8 mouse cellular contexts compared by ENCODE assay signal in genomic region chr12:101957942-101958544, GRCm38 (mm10). TPM values are rescaled to one million over a fixed set of nuclear protein-coding genes. Genes with fewer than 3 reads are reported as not detected.
A peak's percentile ranks its signal among the peaks of the same experiment; 100 is the strongest.
DNase-seq lines count a peak whose midpoint lies in the region; ATAC-seq and TF ChIP-seq lines count a peak whose summit lies in the region.

Gene Atxn3, minus strand, starts transcription at chr12:101958246.

- TF ChIP-seq POLR2A in limb, embryonic 14.5 days (IDR thresholded peaks at IDR 0.05; ENCODE audit: borderline replicate concordance, extremely low read depth, insufficient read depth, insufficient read length), result peak; percentile 36; the same call in 1 of the 2 replicates

- peak within 1 kb of the TSS; percentile 86 for H3K4me3 ChIP-seq in embryonic facial prominence, embryonic 13.5 days
- H3K4me3 ChIP-seq in limb, embryonic 14.5 days (replicated peaks; ENCODE audit: low read length), result peak within 1 kb of the TSS; percentile 74
- peak within 1 kb of the TSS; percentile 93 for H3K4me3 ChIP-seq in midbrain, postnatal 0 days (ENCODE audit: low read depth, low read length)

- peaks cover 4% of the 10 kb centered on the region; the same call in 1 of the 2 replicates for H3K36me3 ChIP-seq in embryonic facial prominence, embryonic 13.5 days
- H3K36me3 ChIP-seq in limb, embryonic 14.5 days (ENCODE audit: control insufficient read depth, insufficient read depth, low read length), result no peaks in the 10 kb centered on the region
- no peaks in the 10 kb centered on the region for H3K36me3 ChIP-seq in midbrain, postnatal 0 days (ENCODE audit: insufficient read depth, low read length)

- H3K9me3 ChIP-seq in embryonic facial prominence, embryonic 13.5 days, result no peaks in the 10 kb centered on the region
- H3K9me3 ChIP-seq in limb, embryonic 14.5 days (ENCODE audit: control insufficient read depth, low read length), result no peaks in the 10 kb centered on the region
- no peaks in the 10 kb centered on the region for H3K9me3 ChIP-seq in midbrain, postnatal 0 days (ENCODE audit: low read length)

- TF ChIP-seq CTCF in midbrain, postnatal 0 days (IDR thresholded peaks at IDR 0.05), result peak; percentile 79

- peak within 1 kb of the TSS; percentile 79 for H3K27ac ChIP-seq in embryonic facial prominence, embryonic 13.5 days
- no peak within 1 kb of the TSS; the same call in 1 of the 2 replicates for H3K27ac ChIP-seq in limb, embryonic 14.5 days (replicated peaks; ENCODE audit: low read depth, low read length)
- H3K27ac ChIP-seq in midbrain, postnatal 0 days (ENCODE audit: low read depth, low read length), result peak within 1 kb of the TSS; percentile 72

- H3K27me3 ChIP-seq in embryonic facial prominence, embryonic 13.5 days, result no peaks in the 10 kb centered on the region
- no peaks in the 10 kb centered on the region for H3K27me3 ChIP-seq in limb, embryonic 14.5 days (ENCODE audit: control insufficient read depth, insufficient read depth, low read length)
- H3K27me3 ChIP-seq in midbrain, postnatal 0 days (ENCODE audit: insufficient read depth, low read length), result no peaks in the 10 kb centered on the region

- under 1% methylated on average over 54 of the region's 54 CpGs for WGBS in embryonic facial prominence, embryonic 13.5 days
- under 1% methylated on average over 39 of the region's 54 CpGs for WGBS in limb, embryonic 14.5 days
- under 1% methylated on average over 54 of the region's 54 CpGs for WGBS in midbrain, postnatal 0 days

- peak; percentile 93 for DNase-seq in 3134 (ENCODE audit: extremely low read depth, insufficient read length, low spot score)
- DNase-seq in adrenal gland, postnatal 36 days, result peak; percentile 99
- DNase-seq in heart, adult 8-10 months (ENCODE audit: low spot score), result peak; percentile 95
- peak; percentile 97 for DNase-seq in kidney, adult 9 months
- DNase-seq in limb, embryonic 14.5 days (ENCODE audit: low spot score), result peak; percentile 95
- DNase-seq in midbrain, postnatal 0 days (ENCODE audit: low spot score), result peak; percentile 97
- DNase-seq in spleen, postnatal 14 days (ENCODE audit: low spot score in 2 of 2), result peak; percentile 92 to 96

- H3K4me1 ChIP-seq in embryonic facial prominence, embryonic 13.5 days, result peaks cover 16% of the 10 kb centered on the region
- peaks cover 11% of the 10 kb centered on the region for H3K4me1 ChIP-seq in limb, embryonic 14.5 days (ENCODE audit: control insufficient read depth, insufficient read depth, low read length)
- peaks cover 7% of the 10 kb centered on the region; the same call in 1 of the 2 replicates for H3K4me1 ChIP-seq in midbrain, postnatal 0 days (ENCODE audit: insufficient read depth, low read length)

- ATAC-seq in embryonic facial prominence, embryonic 13.5 days (ENCODE audit: insufficient number of reproducible peaks, insufficient read depth, low FRiP score, low TSS enrichment, low read depth), result peak; percentile 97
- peak; percentile 100 for ATAC-seq in limb, embryonic 14.5 days (ENCODE audit: low FRiP score, low read depth)
- ATAC-seq in midbrain, postnatal 0 days (ENCODE audit: low FRiP score), result peak; percentile 100

- peak within 1 kb of the TSS; percentile 70 for H3K4me2 ChIP-seq in embryonic facial prominence, embryonic 13.5 days
- peak within 1 kb of the TSS; percentile 63 for H3K4me2 ChIP-seq in limb, embryonic 14.5 days (replicated peaks; ENCODE audit: low read depth, low read length, severe bottlenecking)
- peak within 1 kb of the TSS; percentile 72 for H3K4me2 ChIP-seq in midbrain, postnatal 0 days (ENCODE audit: low read depth, low read length, poor library complexity, severe bottlenecking)

- H3K9ac ChIP-seq in embryonic facial prominence, embryonic 13.5 days, result peak within 1 kb of the TSS; percentile 90
- peak within 1 kb of the TSS; percentile 75 for H3K9ac ChIP-seq in limb, embryonic 14.5 days (ENCODE audit: low read depth, low read length, severe bottlenecking)
- peak within 1 kb of the TSS; percentile 59 for H3K9ac ChIP-seq in midbrain, postnatal 0 days (replicated peaks; ENCODE audit: low read length, poor library complexity, severe bottlenecking)

RNA-seq across cellular contexts. Expression of gene Atxn3, which starts in this region (rescaled TPM):
- total RNA-seq in adrenal gland, postnatal 36 days (2021), result 10 to 100 TPM; 20.0 to 22.5 TPM
- 10.7 and 12.4 TPM in 2 replicates for polyA plus RNA-seq in embryonic facial prominence, embryonic 13.5 days (2015; fragmentation: Nextera tagmentation; extraction: Ambion mirVana)
- total RNA-seq in heart, adult 8-10 months (2022), result 1 to 10 TPM; 6.8 to 9.8 (median 9.2) TPM
- polyA plus RNA-seq in limb, embryonic 14.5 days (2012; rRNA removed), result 10.2 and 11.1 TPM in 2 replicates
- 9.6 and 10.9 TPM in 2 replicates for polyA plus RNA-seq in limb, embryonic 14.5 days (2014; fragmentation: Nextera tagmentation; extraction: Ambion mirVana)
- total RNA-seq in midbrain, postnatal 0 days (2014; rRNA removed), result 12.4 and 13.4 TPM in 2 replicates
- polyA plus RNA-seq in midbrain, postnatal 0 days (2015; fragmentation: Nextera tagmentation; extraction: Ambion mirVana), result 7.6 and 8.0 TPM in 2 replicates
